Mouse (Mus musculus) heart, postnatal 0 days (tissue): ENCODE data around the gene 9130213A22Rik. TPM values are rescaled to one million over a fixed set of nuclear protein-coding genes. Genes with fewer than 3 reads are reported as not detected.

Source experiments
- ATAC-seq: fragments of 200-750 bp; cut with Nextera tagmentation; 2 replicates; pipeline ENCODE4 v1.8.0; 2017; ENCODE audit warnings: low read depth, moderate number of reproducible peaks, moderate library complexity; ENCODE audit not compliant: insufficient read depth
- DNase-seq: peaks from one replicate; pipeline ENCODE4 v3.0.0-alpha.2; 2016; ENCODE audit warnings: low spot score
- H3K27ac ChIP-seq: fragments of 300-500 bp; sonication (generic); 2 replicates; pipeline ENCODE4 v1.5.1; 2014; ENCODE audit warnings: low read depth, mild to moderate bottlenecking
- H3K27me3 ChIP-seq: fragments of 300-500 bp; sonication (generic); 2 replicates; pipeline ENCODE4 v1.6.1; 2014; ENCODE audit warnings: low read length, mixed read lengths; ENCODE audit not compliant: control insufficient read depth, insufficient read depth
- H3K36me3 ChIP-seq: fragments of 300-500 bp; sonication (generic); replicated peaks from 2 replicates; pipeline ENCODE4 v1.6.1; 2014; ENCODE audit warnings: low read length, mixed read lengths; ENCODE audit not compliant: control insufficient read depth, insufficient read depth
- H3K4me1 ChIP-seq: fragments of 300-500 bp; sonication (generic); 2 replicates; pipeline ENCODE4 v1.6.1; 2014; ENCODE audit warnings: antibody characterized with exemption; ENCODE audit not compliant: control insufficient read depth, insufficient read depth
- H3K4me2 ChIP-seq: fragments of 300-500 bp; sonication (generic); 2 replicates; pipeline ENCODE4 v1.6.1; 2014; ENCODE audit warnings: low read depth, mild to moderate bottlenecking, low read length, moderate library complexity
- H3K4me3 ChIP-seq: fragments of 300-500 bp; sonication (generic); 2 replicates; pipeline ENCODE4 v1.5.1; 2014; ENCODE audit warnings: low read depth, low read length
- H3K9ac ChIP-seq: fragments of 300-500 bp; sonication (generic); replicated peaks from 2 replicates; pipeline ENCODE4 v1.6.1; 2014; ENCODE audit warnings: low read depth, low read length, mixed read lengths
- H3K9me3 ChIP-seq: fragments of 300-500 bp; sonication (generic); replicated peaks from 2 replicates; pipeline ENCODE4 v1.6.1; 2016; ENCODE audit warnings: low read length; ENCODE audit not compliant: control insufficient read depth
- CTCF ChIP-seq: IDR thresholded peaks from 2 replicates; pipeline ENCODE4 v1.5.1; 2016; ENCODE audit warnings: antibody characterized with exemption, control low read depth, low read depth
- EP300 ChIP-seq: IDR thresholded peaks from 2 replicates; pipeline ENCODE4 v1.6.1; 2016; ENCODE audit warnings: antibody characterized with exemption, low read depth
- WGBS: fragments of 180-500 bp; shearing (Covaris S2); extraction: QIAGEN DNeasy Blood & Tissue Kit; methylation state at CpG from one replicate; pipeline ENCODE4 v1.1.7; 2014; 5-methylcytosine and 5-hydroxymethylcytosine counted together
- polyA plus RNA-seq: library from polyadenylated mRNA; unstranded; fragments of >200 nt; fragmentation: Nextera tagmentation; extraction: Ambion mirVana; gene quantifications from 2 replicates; pipeline ENCODE4 v1.2.1, GENCODE M21; 2015
- total RNA-seq: library from RNA; depleted of rRNA; stranded (reverse); fragments of >200 nt; gene quantifications from 2 replicates; pipeline ENCODE4 v1.2.3, GENCODE M21; 2014; ENCODE audit warnings: low replicate concordance

Gene 9130213A22Rik
- total and polyA plus RNA-seq, 2 experiments from 2014 or later = 0.30 TPM; not detected in 1

GRCm38 (mm10) chr11:69100639-69101360 lies 21.6 kb downstream of the 9130213A22Rik start:
- Histone ChIP-seq H3K27ac (peak overlapping the region; percentile 99), H3K36me3 (peaks cover 57% of the 10 kb centered on the region), H3K4me2 (peak overlapping the region; percentile 71), H3K4me3 (peak overlapping the region; percentile 76; the same call in 1 of the 2 replicates), H3K4me1 (peaks cover 16% of the 10 kb centered on the region), H3K9me3 (no peaks in the 10 kb centered on the region), H3K27me3 (no peaks in the 10 kb centered on the region), H3K9ac (peak overlapping the region; percentile 32; the same call in 1 of the 2 replicates)
- ATAC-seq (no peak), DNase-seq (no peak)
- TF ChIP-seq CTCF (no peak), EP300 (no peak)
- 84% methylated on average over 20 of the region's 20 CpGs for WGBS

DNA sequence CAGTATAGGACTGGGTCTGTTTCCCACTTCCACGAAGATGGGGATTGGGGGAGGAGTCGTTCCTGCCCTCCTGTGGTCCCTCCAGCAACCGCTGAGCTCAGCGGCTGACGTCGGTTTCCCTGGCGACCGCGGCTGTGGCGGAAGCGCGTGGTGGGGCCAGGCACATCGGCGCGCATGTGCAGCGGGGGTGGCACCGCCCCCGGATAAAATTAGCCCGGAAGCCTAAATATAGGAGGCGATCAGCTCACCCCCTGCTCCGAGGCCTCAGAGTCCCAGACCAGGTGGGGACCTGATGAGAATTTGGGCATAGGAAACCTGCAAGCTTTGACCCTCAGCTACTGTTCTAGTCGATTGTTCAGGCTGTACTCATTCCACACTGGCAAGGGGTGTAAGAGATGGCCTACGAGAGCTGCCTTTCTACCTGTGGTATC lies 22.5 kb downstream of the 9130213A22Rik start:
- TF ChIP-seq CTCF = peak; percentile 25; the same call in 1 of the 2 replicates
- TF ChIP-seq EP300 = peak; percentile 80
- peak overlapping the region; percentile 99 for H3K27ac ChIP-seq
- H3K9ac ChIP-seq = peak overlapping the region; percentile 66
- H3K4me3 ChIP-seq = peak overlapping the region; percentile 76
- DNase-seq = peak; percentile 97
- peaks cover 16% of the 10 kb centered on the region for H3K4me1 ChIP-seq
- H3K9me3 ChIP-seq = no peaks in the 10 kb centered on the region
- H3K36me3 ChIP-seq = peaks cover 49% of the 10 kb centered on the region
- H3K4me2 ChIP-seq = peak overlapping the region; percentile 71
- H3K27me3 ChIP-seq = no peaks in the 10 kb centered on the region
- ATAC-seq = peak; percentile 31
- under 1% methylated on average over 23 of the region's 23 CpGs for WGBS

DNA sequence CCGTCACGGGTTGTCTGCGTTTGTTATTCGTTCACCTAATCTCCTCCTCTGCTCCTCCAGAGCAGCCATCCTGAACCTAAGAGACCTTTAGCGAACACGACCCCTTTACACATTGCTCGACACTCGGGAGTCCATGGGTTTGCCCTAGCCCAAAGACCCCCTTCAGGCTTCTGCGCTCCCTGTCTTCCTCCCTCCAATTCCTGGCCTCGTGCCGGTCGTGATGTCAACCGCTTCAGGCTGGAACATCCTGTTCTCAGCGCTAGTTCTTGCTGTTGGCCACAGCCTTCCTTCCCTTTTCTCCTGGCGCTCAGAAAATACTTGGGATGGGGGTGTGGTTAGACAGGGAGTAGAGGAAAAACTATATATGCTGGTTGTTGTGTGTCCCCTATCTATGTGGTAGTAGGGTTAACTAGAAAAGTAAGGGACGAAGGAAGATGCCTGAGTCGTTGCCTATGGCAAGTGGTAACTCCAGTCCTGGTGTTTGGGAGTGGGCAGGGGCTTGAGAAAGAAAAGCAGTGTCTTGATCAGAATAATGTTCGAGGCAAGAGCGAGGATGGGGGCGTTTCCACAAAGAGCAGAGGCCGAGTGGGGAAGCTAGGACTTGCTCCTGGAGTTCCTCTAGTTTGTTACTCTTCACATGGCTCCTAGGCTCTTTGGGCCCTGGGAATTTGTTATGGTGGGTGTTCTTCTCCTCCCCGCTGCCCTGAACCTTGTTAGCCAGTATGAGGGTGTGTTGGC lies 23.0 kb downstream of the 9130213A22Rik start:
- peak overlapping the region; percentile 71 for H3K4me2 ChIP-seq
- peaks cover 43% of the 10 kb centered on the region for H3K36me3 ChIP-seq
- H3K4me3 ChIP-seq = peak overlapping the region; percentile 76
- WGBS = 2% methylated on average over 22 of the region's 22 CpGs
- ATAC-seq = no peak
- DNase-seq = peak; percentile 77
- peak overlapping the region; percentile 99 for H3K27ac ChIP-seq
- no peaks in the 10 kb centered on the region for H3K9me3 ChIP-seq
- TF ChIP-seq EP300 (peak; percentile 92), CTCF (no peak)
- no peaks in the 10 kb centered on the region for H3K27me3 ChIP-seq
- peak overlapping the region; percentile 66 for H3K9ac ChIP-seq
- H3K4me1 ChIP-seq = peaks cover 16% of the 10 kb centered on the region

DNA sequence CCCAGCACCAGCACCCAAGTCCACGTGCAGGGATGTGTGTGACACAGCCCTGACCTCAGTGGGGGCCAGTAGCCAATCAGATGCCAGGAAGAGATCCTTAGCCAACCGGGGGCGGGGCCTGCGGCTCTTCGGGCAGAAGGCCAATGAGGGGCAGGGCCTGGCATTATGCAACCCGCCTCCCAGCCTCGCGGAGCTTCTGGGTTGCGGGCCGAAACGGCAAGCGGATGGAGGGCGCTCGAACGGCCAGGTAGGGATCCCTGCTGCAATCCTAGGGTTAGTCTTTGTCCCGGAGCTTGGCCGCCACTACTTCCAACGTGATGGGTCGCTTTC lies 23.7 kb downstream of the 9130213A22Rik start:
- no peak; the same call in 1 of the 2 replicates for TF ChIP-seq EP300
- no peak for TF ChIP-seq CTCF
- Histone ChIP-seq H3K36me3 (peaks cover 36% of the 10 kb centered on the region), H3K4me3 (peak overlapping the region; percentile 76), H3K4me1 (peaks cover 16% of the 10 kb centered on the region), H3K27ac (peak overlapping the region; percentile 99), H3K4me2 (peak overlapping the region; percentile 71), H3K9me3 (no peaks in the 10 kb centered on the region), H3K9ac (peak overlapping the region; percentile 66), H3K27me3 (no peaks in the 10 kb centered on the region)
- WGBS = under 1% methylated on average over 19 of the region's 19 CpGs
- peak; percentile 96 for DNase-seq
- peak; percentile 16 for ATAC-seq

DNA sequence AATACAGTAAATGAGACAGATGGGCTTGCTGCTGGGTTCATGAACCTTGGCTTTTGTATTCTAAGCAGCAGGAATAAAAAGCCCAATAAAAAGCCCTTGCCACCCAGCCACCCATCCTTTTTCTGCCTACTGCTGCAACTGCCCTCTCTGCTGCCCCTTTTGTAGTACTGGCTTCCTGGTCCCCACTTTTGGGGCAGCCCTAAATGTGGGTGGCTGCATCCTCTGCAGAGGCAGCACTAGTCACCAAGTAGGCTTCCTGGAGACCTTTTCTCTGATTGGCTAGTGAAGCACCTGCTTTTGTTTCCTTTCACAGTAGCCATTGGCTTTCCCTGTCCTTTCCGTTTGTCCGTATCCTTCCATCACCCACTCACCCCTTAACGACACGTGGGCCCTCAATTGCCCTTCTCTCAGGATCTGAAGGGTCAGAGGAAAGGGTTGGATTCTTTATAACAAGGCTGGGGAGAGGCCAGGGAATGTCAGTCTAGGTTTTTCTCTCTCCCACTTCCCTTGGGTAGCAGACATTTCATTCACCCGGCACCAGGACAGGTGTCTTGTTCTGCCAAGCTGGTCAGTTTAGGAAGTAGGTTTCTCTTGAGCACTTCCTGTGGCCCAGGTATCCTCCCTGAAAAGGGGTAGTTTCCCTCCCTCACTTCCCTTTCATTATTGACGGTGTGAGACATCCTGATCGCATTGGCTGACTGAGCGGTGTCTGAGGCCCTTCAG lies 24.2 kb downstream of the 9130213A22Rik start:
- WGBS = 16% methylated on average over 8 of the region's 8 CpGs
- Histone ChIP-seq H3K27me3 (no peaks in the 10 kb centered on the region), H3K27ac (peak overlapping the region; percentile 99), H3K36me3 (peaks cover 31% of the 10 kb centered on the region), H3K9me3 (no peaks in the 10 kb centered on the region), H3K4me1 (peaks cover 16% of the 10 kb centered on the region), H3K9ac (peak overlapping the region; percentile 76), H3K4me2 (peak overlapping the region; percentile 71), H3K4me3 (peak overlapping the region; percentile 76)
- TF ChIP-seq CTCF = no peak
- TF ChIP-seq EP300 = no peak
- ATAC-seq (no peak), DNase-seq (no peak)
